Comparison of ENCODE assay signal across 8 mouse cellular contexts in genomic region chr5:117413507-117414501, GRCm38 (mm10). TPM values are rescaled to one million over a fixed set of nuclear protein-coding genes. Genes with fewer than 3 reads are reported as not detected.
DNase-seq lines count a peak whose midpoint lies in the region; ATAC-seq and TF ChIP-seq lines count a peak whose summit lies in the region.

Ksr2 (plus strand) TSS chr5:117414000.

- TF ChIP-seq EP300 in heart, postnatal 0 days (IDR thresholded peaks at IDR 0.05; ENCODE audit: low read depth): no peak
- TF ChIP-seq EP300 in liver, embryonic 14.5 days (IDR thresholded peaks at IDR 0.05; ENCODE audit: low read depth): no peak

- ATAC-seq in heart, postnatal 0 days (ENCODE audit: insufficient read depth, low read depth): peak; percentile 33; the same call in 1 of the 2 replicates
- ATAC-seq in liver, embryonic 14.5 days (ENCODE audit: insufficient read depth): no peak
- ATAC-seq in neural tube, embryonic 13.5 days (ENCODE audit: low read depth): peak; percentile 91

- peak within 1 kb of the TSS; percentile 94 for H3K4me2 ChIP-seq in heart, postnatal 0 days (ENCODE audit: low read depth, low read length)
- H3K4me2 ChIP-seq in liver, embryonic 14.5 days (ENCODE audit: low read depth): peak within 1 kb of the TSS; percentile 57
- H3K4me2 ChIP-seq in neural tube, embryonic 13.5 days: peak within 1 kb of the TSS; percentile 70

- H3K4me3 ChIP-seq in heart, postnatal 0 days (ENCODE audit: low read depth, low read length): peak within 1 kb of the TSS; percentile 54
- peak within 1 kb of the TSS; percentile 1 to 46; a peak in 3 of 4 replicates for H3K4me3 ChIP-seq in liver, embryonic 14.5 days (ENCODE audit: insufficient read depth in 1 of 2, low read depth in 2 of 2, low read length in 2 of 2)
- H3K4me3 ChIP-seq in neural tube, embryonic 13.5 days: peak within 1 kb of the TSS; percentile 68

- 1% methylated on average over 89 of the region's 89 CpGs for WGBS in heart, postnatal 0 days
- under 1% methylated on average over 88 of the region's 89 CpGs for WGBS in liver, embryonic 14.5 days (ENCODE audit: insufficient replicate concordance)
- under 1% methylated on average over 89 of the region's 89 CpGs for WGBS in neural tube, embryonic 13.5 days

- no peak within 1 kb of the TSS for H3K27ac ChIP-seq in heart, postnatal 0 days (ENCODE audit: low read depth)
- H3K27ac ChIP-seq in liver, embryonic 14.5 days: no peak within 1 kb of the TSS
- H3K27ac ChIP-seq in neural tube, embryonic 13.5 days (replicated peaks): peak within 1 kb of the TSS; percentile 99

- no peaks in the 10 kb centered on the region for H3K9me3 ChIP-seq in heart, postnatal 0 days (replicated peaks; ENCODE audit: control insufficient read depth, low read length)
- no peaks in the 10 kb centered on the region for H3K9me3 ChIP-seq in liver, embryonic 14.5 days (ENCODE audit: control insufficient read depth, low read length)
- no peaks in the 10 kb centered on the region for H3K9me3 ChIP-seq in neural tube, embryonic 13.5 days

- no peaks in the 10 kb centered on the region for H3K36me3 ChIP-seq in heart, postnatal 0 days (replicated peaks; ENCODE audit: control insufficient read depth, insufficient read depth, low read length)
- no peaks in the 10 kb centered on the region for H3K36me3 ChIP-seq in liver, embryonic 14.5 days (replicated peaks; ENCODE audit: control insufficient read depth, insufficient read depth, low read depth)
- no peaks in the 10 kb centered on the region for H3K36me3 ChIP-seq in neural tube, embryonic 13.5 days

- DNase-seq in urinary bladder, adult 18-20 months (ENCODE audit: low spot score in 2 of 2): peak; percentile 10 to 38
- no peak for DNase-seq in urinary bladder, postnatal 10 days (ENCODE audit: low spot score)
- peak; percentile 58 for DNase-seq in embryo, embryonic 10 days (ENCODE audit: low spot score)
- DNase-seq in heart, postnatal 0 days (ENCODE audit: low spot score): no peak
- DNase-seq in kidney, postnatal 36 days: peak; percentile 52 to 85
- no peak for DNase-seq in liver, embryonic 14.5 days (ENCODE audit: low read depth in 3 of 3, low spot score in 3 of 3)
- peak; percentile 45 to 61 for DNase-seq in thymus, postnatal 36 days

- no peaks in the 10 kb centered on the region; the same call in 1 of the 2 replicates for H3K4me1 ChIP-seq in heart, postnatal 0 days (ENCODE audit: control insufficient read depth, insufficient read depth)
- H3K4me1 ChIP-seq in liver, embryonic 14.5 days (replicated peaks; ENCODE audit: control insufficient read depth in 2 of 2, insufficient read depth in 2 of 2, low read length in 1 of 2): no peaks in the 10 kb centered on the region
- H3K4me1 ChIP-seq in neural tube, embryonic 13.5 days (replicated peaks): peaks cover 27% of the 10 kb centered on the region

- no peak for TF ChIP-seq CTCF in heart, postnatal 0 days (IDR thresholded peaks at IDR 0.05; ENCODE audit: low read depth)
- TF ChIP-seq CTCF in liver, embryonic 14.5 days (IDR thresholded peaks at IDR 0.05; ENCODE audit: low read depth): no peak

- peaks cover 52% of the 10 kb centered on the region for H3K27me3 ChIP-seq in heart, postnatal 0 days (ENCODE audit: control insufficient read depth, insufficient read depth, low read length)
- H3K27me3 ChIP-seq in liver, embryonic 14.5 days (ENCODE audit: control insufficient read depth, insufficient read depth, low read length): peaks cover 46% of the 10 kb centered on the region
- peaks cover 12% of the 10 kb centered on the region for H3K27me3 ChIP-seq in neural tube, embryonic 13.5 days

- peak within 1 kb of the TSS; percentile 21 for H3K9ac ChIP-seq in heart, postnatal 0 days (replicated peaks; ENCODE audit: low read depth, low read length)
- no peak within 1 kb of the TSS for H3K9ac ChIP-seq in liver, embryonic 14.5 days (replicated peaks)
- peak within 1 kb of the TSS; percentile 88 for H3K9ac ChIP-seq in neural tube, embryonic 13.5 days

RNA-seq across cellular contexts. Expression of gene Ksr2, which starts in this region (rescaled TPM):
- total RNA-seq in heart, postnatal 0 days (2014; rRNA removed; ENCODE audit: low replicate concordance): under 0.01 TPM in 1 of 2 replicates, not detected in the other
- polyA plus RNA-seq in heart, postnatal 0 days (2015; fragmentation: Nextera tagmentation; extraction: Ambion mirVana): 0.01 TPM in 1 of 2 replicates, not detected in the other
- 0.01 and 0.02 TPM in 2 replicates for polyA plus RNA-seq in liver, embryonic 14.5 days (2012; rRNA removed)
- 0.04 TPM in 1 of 2 replicates, not detected in the other for polyA plus RNA-seq in liver, embryonic 14.5 days (2014; fragmentation: Nextera tagmentation; extraction: Ambion mirVana)
- polyA plus RNA-seq in neural tube, embryonic 13.5 days (2015; fragmentation: Nextera tagmentation; extraction: Ambion mirVana): 6.1 and 6.4 TPM in 2 replicates

Comparison
In these comparisons a context has a peak if more than half of its experiments do, and no peak if none do; other contexts are left out.
1. DNase-seq: peak in urinary bladder, adult 18-20 months (2 of 2), embryo, embryonic 10 days (single experiment), kidney, postnatal 36 days (2 of 2) and thymus, postnatal 36 days (2 of 2); none in urinary bladder, postnatal 10 days (single experiment), heart, postnatal 0 days (single experiment) and liver, embryonic 14.5 days (0 of 3).
2. Peak in ATAC-seq, H3K4me3 ChIP-seq, H3K9ac ChIP-seq and H3K4me2 ChIP-seq in heart, postnatal 0 days; RNA of the gene not detected or under 1 TPM.
3. Peak in every context shown above with its lines, with median percentiles within 50 percentile points of each other: H3K4me2 ChIP-seq and H3K4me3 ChIP-seq.